Mouse (Mus musculus): Measurements from ENCODE around the gene Brf1.

Gene Brf1

GRCm38 (mm10) chr12:113000294-113001132 lies at the start of gene Brf1:
TSS of gene Brf1 (minus strand) at chr12:113000704.
- DNase-seq (ENCODE audit: low read depth, low spot score) = peak; percentile 97

- no peak for DNase-seq (ENCODE audit: low read depth, low spot score)
Measured at GRCm38 (mm10) chr12:113049836-113050235, 49.3 kb upstream of the Brf1 start.

GRCm38 (mm10) chr12:113048103-113048502 lies 47.6 kb upstream of the Brf1 start:
- no peak for DNase-seq (ENCODE audit: low read depth, low spot score)

GRCm38 (mm10) chr12:113046861-113047260 lies 46.4 kb upstream of the Brf1 start:
- DNase-seq (ENCODE audit: low read depth, low spot score) = no peak

- peak; percentile 28 for DNase-seq (ENCODE audit: low read depth, low spot score)
Measured at GRCm38 (mm10) chr12:113044916-113045677, 44.6 kb upstream of the Brf1 start.

- no peak for DNase-seq (ENCODE audit: low read depth, low spot score)
Measured at GRCm38 (mm10) chr12:113042543-113042942, 42.0 kb upstream of the Brf1 start.

DNA sequence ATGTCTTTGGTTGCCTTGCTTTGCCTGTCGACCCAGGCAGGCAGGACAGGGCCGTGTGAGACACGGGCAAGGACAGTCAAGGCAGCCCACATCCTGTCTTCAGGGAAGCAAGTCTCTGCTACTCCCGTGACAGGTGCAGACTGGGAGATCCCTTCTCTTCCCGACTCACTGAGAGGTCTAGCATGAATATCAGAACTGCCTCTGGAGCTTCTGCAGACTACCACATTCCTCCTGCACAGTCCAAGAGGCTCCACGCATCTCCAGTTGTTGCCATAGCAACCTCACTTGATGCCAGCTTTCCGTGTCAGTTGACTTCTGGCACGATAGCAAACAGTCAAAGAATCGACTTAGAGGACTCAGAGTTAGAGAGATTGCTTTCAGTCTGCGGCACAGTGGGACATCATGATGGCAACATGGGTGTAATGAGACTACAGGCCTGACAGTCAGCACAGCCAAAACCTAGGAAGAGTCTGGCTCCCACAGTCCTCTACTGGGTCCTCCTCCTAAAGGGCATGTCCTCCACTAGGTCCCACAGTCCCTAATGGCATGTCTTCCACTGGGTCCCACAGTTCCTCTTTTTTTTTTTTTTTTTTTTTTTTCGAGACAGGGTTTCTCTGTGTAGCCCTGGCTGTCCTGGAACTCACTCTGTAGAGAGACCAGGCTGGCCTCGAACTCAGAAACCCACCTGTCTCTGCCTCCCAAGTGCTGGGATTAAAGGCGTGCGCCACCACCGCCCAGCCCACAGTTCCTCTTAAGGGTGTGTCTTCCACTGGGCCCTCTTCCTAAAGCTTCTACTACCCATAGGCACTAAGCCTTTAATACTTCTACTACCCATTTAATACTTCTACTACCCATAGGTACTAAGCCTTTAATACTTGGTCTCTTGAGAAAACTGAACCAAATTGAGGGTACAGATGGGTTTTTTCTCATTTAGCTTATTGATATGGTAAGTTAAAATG lies 41.3 kb upstream of the Brf1 start:
- DNase-seq (ENCODE audit: low read depth, low spot score) = no peak

GRCm38 (mm10) chr12:113038414-113038813 lies 37.9 kb upstream of the Brf1 start:
- no peak for DNase-seq (ENCODE audit: low read depth, low spot score)

GRCm38 (mm10) chr12:113036996-113037395 lies 36.5 kb upstream of the Brf1 start:
- no peak for DNase-seq (ENCODE audit: low read depth, low spot score)

- no peak for DNase-seq (ENCODE audit: low read depth, low spot score)
Measured at GRCm38 (mm10) chr12:113035093-113035492, 34.6 kb upstream of the Brf1 start.

- no peak for DNase-seq (ENCODE audit: low read depth, low spot score)
Measured at GRCm38 (mm10) chr12:113032296-113033250, 32.1 kb upstream of the Brf1 start.

DNA sequence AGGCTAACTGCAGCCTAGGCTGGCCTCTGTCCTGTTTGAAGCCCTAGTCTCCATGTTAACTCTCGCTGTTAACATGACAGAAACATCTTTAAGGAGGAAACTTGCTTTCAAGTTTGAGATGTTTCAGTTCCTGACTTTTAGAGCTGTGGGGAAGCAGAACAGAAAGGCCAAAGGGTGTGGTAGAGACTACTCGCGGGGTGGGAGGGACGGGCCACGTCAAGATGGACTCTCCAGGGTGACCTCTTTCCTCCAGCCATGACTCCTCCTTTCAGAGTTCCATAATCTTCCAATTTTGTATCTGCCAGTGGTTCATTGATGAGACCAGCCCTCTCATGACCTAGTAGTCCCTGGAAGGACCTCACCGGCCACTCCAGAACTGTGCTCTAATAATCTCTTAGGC lies 30.9 kb upstream of the Brf1 start:
- DNase-seq (ENCODE audit: low read depth, low spot score) = no peak

DNA sequence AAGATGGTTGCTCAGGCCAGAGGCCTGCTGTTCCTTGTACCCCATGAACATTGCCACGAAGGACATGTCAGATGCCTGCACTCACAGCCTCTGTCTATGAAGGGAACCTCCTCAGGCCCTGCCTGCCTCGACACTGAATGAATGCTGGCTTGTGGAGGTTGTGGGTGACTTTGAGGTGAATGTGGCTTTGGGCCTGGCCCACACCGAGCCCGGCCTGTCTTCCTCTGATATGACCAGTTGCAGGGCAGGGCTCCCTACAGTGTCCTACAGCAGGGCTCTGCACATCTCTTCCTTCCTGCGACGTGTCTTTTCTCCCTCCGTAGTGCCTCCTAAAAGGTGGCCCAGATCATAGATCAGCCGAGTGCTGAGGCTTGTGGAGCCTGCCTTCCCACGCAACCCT lies 30.5 kb upstream of the Brf1 start:
- DNase-seq (ENCODE audit: low read depth, low spot score) = no peak

- no peak for DNase-seq (ENCODE audit: low read depth, low spot score)
Measured at GRCm38 (mm10) chr12:113030046-113030445, 29.5 kb upstream of the Brf1 start.

GRCm38 (mm10) chr12:113028898-113029297 lies 28.4 kb upstream of the Brf1 start:
- no peak for DNase-seq (ENCODE audit: low read depth, low spot score)

GRCm38 (mm10) chr12:113028067-113028466 lies 27.6 kb upstream of the Brf1 start:
- no peak for DNase-seq (ENCODE audit: low read depth, low spot score)

DNA sequence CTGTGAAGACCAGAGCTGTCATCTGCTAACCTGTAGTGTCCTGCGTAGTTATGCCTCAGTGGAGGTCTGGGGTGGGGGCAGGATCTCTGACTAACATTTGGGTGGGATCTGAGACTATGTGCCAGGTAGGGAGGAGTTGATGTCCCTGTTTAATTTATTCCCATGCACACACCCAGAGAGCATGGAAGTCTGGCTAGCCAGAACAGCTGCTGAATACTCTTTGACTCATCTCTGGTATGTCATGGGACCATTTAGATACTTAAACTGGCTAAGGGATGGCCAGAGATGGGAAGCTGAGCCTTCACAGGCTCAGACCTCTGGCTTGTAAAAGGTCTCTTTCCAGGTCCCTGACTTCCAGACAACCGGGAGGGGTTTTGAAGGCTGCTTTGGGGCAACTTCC lies 27.0 kb upstream of the Brf1 start:
- no peak for DNase-seq (ENCODE audit: low read depth, low spot score)

DNA sequence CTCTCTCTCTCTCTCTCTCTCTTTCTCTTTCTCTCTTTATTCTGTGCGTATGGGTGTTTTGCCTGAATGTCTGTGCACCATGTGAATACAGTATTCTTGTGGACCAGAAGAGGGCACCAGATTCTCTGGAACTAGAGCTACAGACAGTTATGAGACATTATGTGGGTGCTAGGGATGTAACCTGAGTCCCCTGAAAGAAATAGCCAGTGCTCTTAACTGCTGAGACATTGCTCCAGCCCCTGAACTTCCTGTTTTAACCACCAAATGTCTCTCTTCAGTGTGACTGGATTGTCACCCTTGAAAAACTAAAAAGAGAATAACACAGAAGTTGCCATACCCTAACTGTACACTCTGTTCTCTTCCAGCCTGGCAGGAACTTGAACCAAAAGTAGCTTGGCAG lies 26.1 kb upstream of the Brf1 start:
- no peak for DNase-seq (ENCODE audit: low read depth, low spot score)

DNA sequence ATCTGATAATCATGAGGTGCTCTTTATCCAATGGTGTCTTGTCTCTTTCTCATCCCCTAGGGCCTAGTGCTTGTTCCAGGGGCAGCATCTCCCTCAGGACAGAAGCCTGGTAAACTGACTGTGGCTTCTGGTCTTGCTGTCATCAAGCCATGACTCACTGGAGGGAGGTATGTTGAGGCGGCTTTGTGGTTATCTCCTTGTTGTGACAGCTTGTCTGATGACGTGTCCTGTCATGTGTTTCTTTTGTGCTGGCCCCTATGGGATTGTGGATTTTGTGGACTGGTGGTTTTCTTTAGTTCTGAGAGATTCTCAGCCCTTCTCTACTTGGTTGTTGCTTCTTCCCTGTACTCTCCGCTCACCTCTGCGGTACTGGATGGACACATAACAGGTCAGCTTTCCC lies 22.6 kb upstream of the Brf1 start:
- DNase-seq (ENCODE audit: low read depth, low spot score) = no peak

DNA sequence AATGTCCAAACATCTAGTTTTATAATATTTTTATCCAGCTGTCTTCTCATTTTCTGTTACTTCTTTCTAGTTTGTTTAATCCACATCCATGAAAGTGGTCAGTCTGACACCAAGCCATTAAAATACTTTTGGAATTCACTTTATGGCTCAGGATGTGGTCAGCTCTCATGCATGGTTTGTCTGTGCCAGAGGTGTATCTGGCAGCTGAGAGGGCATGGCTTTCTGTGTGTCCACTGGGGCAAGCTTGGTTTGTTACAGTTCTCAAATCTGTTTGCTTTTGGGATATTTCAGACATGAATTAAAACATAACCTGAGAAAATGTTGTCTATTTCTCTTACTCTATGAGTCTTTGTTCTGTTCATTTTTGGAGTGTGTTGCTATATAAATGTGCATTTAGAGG lies 21.0 kb upstream of the Brf1 start:
- no peak for DNase-seq (ENCODE audit: low read depth, low spot score)

GRCm38 (mm10) chr12:113018763-113019162 lies 18.3 kb upstream of the Brf1 start:
- DNase-seq (ENCODE audit: low read depth, low spot score) = no peak

All from A20 (cell line).